Mouse (Mus musculus) liver, adult 2 months (tissue): ENCODE data around the gene Spindoc. TPM values are rescaled to one million over a fixed set of nuclear protein-coding genes. Genes with fewer than 3 reads are reported as not detected.

Source experiments
- DNase-seq: peaks from one replicate; pipeline ENCODE4 v3.0.0-alpha.2; 2011; ENCODE audit warnings: low read depth, low spot score; ENCODE audit errors: extremely low read depth
- H3K27ac ChIP-seq: fragments of 200-500 bp; replicated peaks from 2 replicates; pipeline ENCODE4 v1.5.1; 2012; ENCODE audit warnings: low read depth, mild to moderate bottlenecking, control low read depth, inconsistent platforms, low read length; ENCODE audit not compliant: insufficient read depth
- H3K27me3 ChIP-seq: fragments of 200-500 bp; 2 replicates; pipeline ENCODE4 v1.6.1; 2012; ENCODE audit warnings: mild to moderate bottlenecking, moderate library complexity, low read length, inconsistent platforms; ENCODE audit not compliant: control insufficient read depth, insufficient read depth
- H3K36me3 ChIP-seq: fragments of 200-500 bp; 2 replicates; pipeline ENCODE4 v1.6.1; 2012; ENCODE audit warnings: low read length, inconsistent platforms; ENCODE audit not compliant: control insufficient read depth, insufficient read depth
- H3K4me1 ChIP-seq: fragments of 200-500 bp; 2 replicates; pipeline ENCODE4 v1.6.1; 2011; ENCODE audit warnings: low read length; ENCODE audit not compliant: control insufficient read depth, insufficient read depth
- H3K4me3 ChIP-seq: fragments of 200-500 bp; 2 replicates; pipeline ENCODE4 v1.5.1; 2011; ENCODE audit warnings: low read depth, mild to moderate bottlenecking, control low read depth, low read length, moderate library complexity; ENCODE audit not compliant: insufficient read depth
- H3K79me2 ChIP-seq: fragments of 200-500 bp; 2 replicates; pipeline ENCODE4 v1.6.1; 2012; ENCODE audit warnings: inconsistent platforms, mild to moderate bottlenecking, low read length, moderate library complexity; ENCODE audit not compliant: control insufficient read depth, insufficient read depth
- H3K9ac ChIP-seq: fragments of 200-500 bp; 2 replicates; pipeline ENCODE4 v1.6.1; 2012; ENCODE audit warnings: low read depth, mild to moderate bottlenecking, control low read depth, inconsistent platforms, low read length
- CTCF ChIP-seq: fragments of 200-500 bp; IDR thresholded peaks from 2 replicates; pipeline ENCODE4 v1.5.1; 2011; ENCODE audit warnings: low read depth, low read length, control low read depth
- POLR2A ChIP-seq: fragments of 200-500 bp; IDR thresholded peaks from 2 replicates; pipeline ENCODE4 v1.6.1; 2011; ENCODE audit warnings: low read length, control low read depth; ENCODE audit not compliant: insufficient read depth; ENCODE audit errors: extremely low read depth
- WGBS: fragments of 180-500 bp; shearing (Covaris S2); methylation state at CpG from one replicate; pipeline ENCODE4 v1.1.7; 2018; 5-methylcytosine and 5-hydroxymethylcytosine counted together
- polyA plus RNA-seq: library from polyadenylated mRNA; depleted of rRNA; stranded (reverse); fragments of >200 nt; gene quantifications from 2 replicates; pipeline ENCODE4 v1.2.3, GENCODE M21; 2012; rRNA removed
- total RNA-seq: library from RNA; depleted of rRNA; stranded (reverse); fragments of >200 nt; gene quantifications from 2 replicates; pipeline ENCODE4 v1.2.3, GENCODE M21; 2014; rRNA removed

Gene Spindoc
- total RNA-seq (1.3 and 1.4 TPM in 2 replicates), polyA plus RNA-seq (3.0 and 4.4 TPM in 2 replicates)

- 0 out of 2 replicates have a peak within 1 kb of the TSS, but pooled peaks have one; percentile 2 for H3K27ac ChIP-seq
- 5% methylated on average over 52 of the region's 52 CpGs for WGBS
- peak within 1 kb of the TSS; percentile 85 for H3K9ac ChIP-seq
- no peaks in the 10 kb centered on the region for H3K27me3 ChIP-seq
- peak; percentile 72 for TF ChIP-seq POLR2A
- no peak for TF ChIP-seq CTCF
- H3K36me3 ChIP-seq: no peaks in the 10 kb centered on the region
- H3K4me3 ChIP-seq: peak within 1 kb of the TSS; percentile 87
- H3K79me2 ChIP-seq: peaks cover 2% of the 10 kb centered on the region; the same call in 1 of the 2 replicates
- H3K4me1 ChIP-seq: no peaks in the 10 kb centered on the region; the same call in 1 of the 2 replicates
- peak; percentile 71 for DNase-seq
Observed at GRCm38 (mm10) chr19:7382903-7383865, at the start of gene Spindoc. Gene Spindoc (minus strand): TSS chr19:7382994.

DNA sequence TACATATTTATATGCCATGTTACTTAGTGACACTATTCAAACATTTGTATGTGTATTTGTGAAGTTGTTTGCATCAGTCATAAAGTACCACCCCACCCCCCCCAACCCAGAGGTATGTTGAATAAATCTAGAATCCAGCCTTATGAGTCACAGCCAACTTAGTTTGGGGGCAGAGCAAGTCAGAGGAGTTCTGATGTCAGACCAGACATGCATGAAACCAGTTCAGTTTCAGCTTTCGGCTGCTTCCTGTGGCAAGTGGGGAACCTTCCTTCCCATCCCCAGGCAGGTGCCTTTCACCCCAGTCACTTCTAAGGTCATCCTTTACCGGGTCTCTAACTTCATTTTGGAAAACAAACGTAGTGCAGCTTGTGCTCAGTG, 42.6 kb upstream of the Spindoc start:
- no peak overlapping the region for H3K4me3 ChIP-seq
- H3K27ac ChIP-seq: no peak overlapping the region
- no peak for DNase-seq
- H3K79me2 ChIP-seq: no peaks in the 10 kb centered on the region
- no peak overlapping the region for H3K9ac ChIP-seq
- WGBS: 66% methylated on average over 3 of the region's 3 CpGs
- no peaks in the 10 kb centered on the region for H3K4me1 ChIP-seq
- H3K36me3 ChIP-seq: peaks cover 32% of the 10 kb centered on the region
- TF ChIP-seq CTCF: no peak
- TF ChIP-seq POLR2A: no peak
- H3K27me3 ChIP-seq: peaks cover 8% of the 10 kb centered on the region

- no peak overlapping the region for H3K27ac ChIP-seq
- no peak for TF ChIP-seq CTCF
- no peak for TF ChIP-seq POLR2A
- H3K4me3 ChIP-seq: no peak overlapping the region
- peaks cover 8% of the 10 kb centered on the region for H3K27me3 ChIP-seq
- WGBS: 89% methylated on average over 8 of the region's 8 CpGs
- no peak for DNase-seq
- H3K9ac ChIP-seq: no peak overlapping the region
- H3K79me2 ChIP-seq: no peaks in the 10 kb centered on the region
- peaks cover 30% of the 10 kb centered on the region for H3K36me3 ChIP-seq
- no peaks in the 10 kb centered on the region for H3K4me1 ChIP-seq
Observed at GRCm38 (mm10) chr19:7424590-7425397, 42.0 kb upstream of the Spindoc start.

GRCm38 (mm10) chr19:7424131-7424530, 41.3 kb upstream of the Spindoc start:
- Histone ChIP-seq H3K36me3 (peaks cover 25% of the 10 kb centered on the region), H3K79me2 (no peaks in the 10 kb centered on the region), H3K4me3 (no peak overlapping the region), H3K27me3 (peaks cover 8% of the 10 kb centered on the region), H3K4me1 (no peaks in the 10 kb centered on the region), H3K9ac (no peak overlapping the region), H3K27ac (no peak overlapping the region)
- TF ChIP-seq POLR2A: no peak
- no peak for TF ChIP-seq CTCF
- 87% methylated on average over 7 of the region's 7 CpGs for WGBS
- no peak for DNase-seq

GRCm38 (mm10) chr19:7423656-7424030, 40.8 kb upstream of the Spindoc start:
- DNase-seq: no peak
- Histone ChIP-seq H3K36me3 (peaks cover 23% of the 10 kb centered on the region), H3K27ac (no peak overlapping the region), H3K27me3 (peaks cover 8% of the 10 kb centered on the region), H3K79me2 (no peaks in the 10 kb centered on the region), H3K9ac (no peak overlapping the region), H3K4me1 (peaks cover 1% of the 10 kb centered on the region; the same call in 1 of the 2 replicates), H3K4me3 (peak overlapping the region; percentile 37; the same call in 1 of the 2 replicates)
- no peak for TF ChIP-seq CTCF
- TF ChIP-seq POLR2A: no peak
- WGBS: 56% methylated on average over 16 of the region's 16 CpGs
